ENCODE assay signal across 32 mouse cellular contexts in the genomic region with DNA sequence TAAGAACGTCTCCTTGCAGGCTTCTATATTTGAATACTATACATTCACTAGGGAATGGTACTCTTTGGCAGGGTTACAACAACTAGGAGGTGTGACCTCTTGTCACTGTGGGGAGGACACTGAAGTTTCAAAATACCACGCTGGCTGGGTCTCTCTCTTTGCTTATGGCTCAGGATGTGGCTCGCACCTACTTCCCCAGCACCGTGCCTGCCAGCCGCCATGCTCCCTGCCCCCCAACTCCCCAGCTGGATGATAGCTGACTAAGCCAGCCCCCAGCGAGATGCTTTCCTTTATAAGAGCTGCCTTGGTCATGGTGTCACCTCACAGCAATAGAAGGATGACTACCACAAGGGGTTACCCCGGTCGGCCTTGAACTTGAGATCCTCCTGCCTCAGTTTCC. TPM values are rescaled to one million over a fixed set of nuclear protein-coding genes. Genes with fewer than 3 reads are reported as not detected.
A peak's percentile ranks its signal among the peaks of the same experiment; 100 is the strongest.
DNase-seq lines count a peak whose midpoint lies in the region; ATAC-seq and TF ChIP-seq lines count a peak whose summit lies in the region.
"Had no signal": no experiment of that assay in that cellular context is flagged by ENCODE, and none has a peak within 500 bp of the region (broad histone marks: within the 10 kb centered on the region; RNA-seq: fewer than 3 reads in every experiment).

No protein-coding gene starts in this region.

- no peak overlapping the region for H3K4me3 ChIP-seq in heart, adult 2 months
- H3K4me3 ChIP-seq in heart, embryonic 10.5 days: no peak overlapping the region
- H3K4me3 ChIP-seq in testis, adult 2 months (ENCODE audit: control insufficient read depth, low read depth, low read length): peak overlapping the region; percentile 43
- H3K4me3 ChIP-seq: embryonic facial prominence, embryonic 13.5 days; embryonic facial prominence, embryonic 15.5 days; erythroblast, embryonic 14.5 days; forebrain, embryonic 10.5 days; forebrain, embryonic 12.5 days had no signal

- no peak for TF ChIP-seq EP300 in heart, adult 2 months (IDR thresholded peaks at IDR 0.05; ENCODE audit: insufficient read depth, low read depth, low read length)

- no peaks in the 10 kb centered on the region for H3K27me3 ChIP-seq in heart, adult 2 months (ENCODE audit: control insufficient read depth, insufficient read depth, low read length)
- H3K27me3 ChIP-seq in heart, embryonic 10.5 days (ENCODE audit: insufficient read depth, poor library complexity, severe bottlenecking): no peaks in the 10 kb centered on the region
- no peaks in the 10 kb centered on the region for H3K27me3 ChIP-seq in testis, adult 2 months (ENCODE audit: control insufficient read depth, insufficient read depth, low read length)
- H3K27me3 ChIP-seq: CH12.LX; embryonic facial prominence, embryonic 13.5 days; embryonic facial prominence, embryonic 15.5 days; forebrain, embryonic 12.5 days; Patski had no signal

- H3K9me3 ChIP-seq in heart, embryonic 10.5 days: no peaks in the 10 kb centered on the region
- H3K9me3 ChIP-seq: embryonic facial prominence, embryonic 13.5 days; embryonic facial prominence, embryonic 15.5 days; forebrain, embryonic 10.5 days; forebrain, embryonic 12.5 days; G1E had no signal

- H3K9ac ChIP-seq in heart, adult 2 months (ENCODE audit: low read depth, low read length): no peak overlapping the region
- H3K9ac ChIP-seq: embryonic facial prominence, embryonic 13.5 days; embryonic facial prominence, embryonic 15.5 days; forebrain, embryonic 12.5 days had no signal

- intact Hi-C loops in heart, adult 2 months (cut with DNase I): no loop called here

- peaks cover 2% of the 10 kb centered on the region; the same call in 1 of the 2 replicates for H3K79me2 ChIP-seq in heart, adult 2 months (replicated peaks; ENCODE audit: control insufficient read depth, insufficient read depth, low read length)

- ATAC-seq in common myeloid progenitor, adult 5-6 weeks (replicated peaks; ENCODE audit: low read depth, poor library complexity, severe bottlenecking): 0 out of 2 replicates have a peak, but pooled peaks have one; percentile 39
- ATAC-seq in megakaryocyte progenitor cell, adult 5-6 weeks (replicated peaks; ENCODE audit: poor library complexity): peak; percentile 41
- ATAC-seq: activated CD4-positive, CD25-positive, alpha-beta regulatory T cell, adult 4 months; CD4-positive, CD25-positive, alpha-beta regulatory T cell, adult 4 months; forebrain, embryonic 14.5 days; forebrain, embryonic 16.5 days; Patski had no signal

- H3K4me1 ChIP-seq in heart, adult 2 months (ENCODE audit: control insufficient read depth, insufficient read depth, low read length): peaks cover 22% of the 10 kb centered on the region
- peaks cover 31% of the 10 kb centered on the region for H3K4me1 ChIP-seq in heart, embryonic 10.5 days
- H3K4me1 ChIP-seq in testis, adult 2 months (ENCODE audit: control insufficient read depth, insufficient read depth, low read length): peaks cover 30% of the 10 kb centered on the region

- no peak for DNase-seq in heart, adult 2 months
- DNase-seq in heart, embryonic 10.5 days (ENCODE audit: low spot score): no peak
- DNase-seq in testis, postnatal 10 days (ENCODE audit: low spot score): no peak
- DNase-seq in ovary, postnatal 14 days (ENCODE audit: low spot score): no peak
- DNase-seq in lung, adult 18-20 months: no peak
- DNase-seq: adrenal gland, adult 8-10 months; adrenal gland, postnatal 14 days; adrenal gland, postnatal 36 days; B cell, adult 2 months; cerebellum, adult 11-12 months; cerebellum, adult 2 months; cerebellum, adult 9-10 months; cerebellum, postnatal 10 days; cerebellum, postnatal 25 days; embryo, embryonic 11 days had no signal

- WGBS in heart, adult 2 months: 58% methylated on average over 8 of the region's 8 CpGs
- 87% methylated on average over 8 of the region's 8 CpGs for WGBS in heart, embryonic 10.5 days

- H3K27ac ChIP-seq in heart, adult 2 months: peak overlapping the region; percentile 67
- H3K27ac ChIP-seq in heart, embryonic 10.5 days: no peak overlapping the region
- H3K27ac ChIP-seq in testis, adult 2 months (ENCODE audit: control insufficient read depth, insufficient read depth, low read depth, low read length): no peak overlapping the region
- H3K27ac ChIP-seq: embryonic facial prominence, embryonic 13.5 days; embryonic facial prominence, embryonic 15.5 days; forebrain, embryonic 10.5 days; forebrain, embryonic 12.5 days had no signal

- no peaks in the 10 kb centered on the region; the same call in 1 of the 2 replicates for H3K36me3 ChIP-seq in heart, adult 2 months (ENCODE audit: control insufficient read depth, insufficient read depth, low read length)
- H3K36me3 ChIP-seq in heart, embryonic 10.5 days: peaks cover 50% of the 10 kb centered on the region
- H3K36me3 ChIP-seq in testis, adult 2 months (ENCODE audit: control insufficient read depth, insufficient read depth, low read length): no peaks in the 10 kb centered on the region; the same call in 1 of the 2 replicates

- TF ChIP-seq POLR2A in heart, adult 2 months (IDR thresholded peaks at IDR 0.05; ENCODE audit: insufficient read depth, low read depth, low read length): no peak
- TF ChIP-seq POLR2A in testis, adult 2 months (IDR thresholded peaks at IDR 0.05; ENCODE audit: control insufficient read depth, low read depth, low read length): no peak

- no peak for TF ChIP-seq CTCF in heart, adult 2 months (IDR thresholded peaks at IDR 0.05)
- no peak for TF ChIP-seq CTCF in testis, adult 2 months (IDR thresholded peaks at IDR 0.05; ENCODE audit: control insufficient read depth, insufficient read depth, insufficient replicate concordance, low read depth, low read length)

RNA-seq across cellular contexts. Expression of gene Plekhm2, which starts 11.7 kb away (rescaled TPM):
- 100 to 1,000 TPM in 1 of 2 experiments, 10 to 100 TPM in 1; 95.2 to 126 TPM for total RNA-seq in heart, adult 2 months (2021)
- 111 and 144 TPM in 2 replicates for polyA plus RNA-seq in heart, adult 2 months (2012; rRNA removed)
- 4.1 and 5.4 TPM in 2 replicates for polyA plus RNA-seq in heart, embryonic 10.5 days (2016; fragmentation: Nextera tagmentation; extraction: Ambion mirVana)
- 73.3 and 76.3 TPM in 2 replicates for polyA plus RNA-seq in testis, adult 2 months (2012; rRNA removed)
- 3.8 and 6.3 TPM in 2 replicates for total RNA-seq in common myeloid progenitor, adult 5-6 weeks (2017)
- 7.2 and 12.8 TPM in 2 replicates for total RNA-seq in megakaryocyte progenitor cell, adult 5-6 weeks (2015)
- 9.8 and 11.0 TPM in 2 replicates for total RNA-seq in megakaryocyte progenitor cell, adult 5-6 weeks (2017)

RNA-seq across cellular contexts. Expression of gene Slc25a34, which starts 29.4 kb away (rescaled TPM):
- 100 to 1,000 TPM; 118 to 132 TPM for total RNA-seq in heart, adult 2 months (2021)
- polyA plus RNA-seq in heart, adult 2 months (2012; rRNA removed): 183 and 258 TPM in 2 replicates
- 0.20 and 0.34 TPM in 2 replicates for polyA plus RNA-seq in heart, embryonic 10.5 days (2016; fragmentation: Nextera tagmentation; extraction: Ambion mirVana)
- polyA plus RNA-seq in testis, adult 2 months (2012; rRNA removed): 2.2 and 2.9 TPM in 2 replicates
- total RNA-seq in common myeloid progenitor, adult 5-6 weeks (2017): 0.09 TPM in 1 of 2 replicates, not detected in the other
- total RNA-seq in megakaryocyte progenitor cell, adult 5-6 weeks (2015): not detected in 2 replicates
- total RNA-seq in megakaryocyte progenitor cell, adult 5-6 weeks (2017): not detected in 2 replicates
- polyA plus RNA-seq: activated CD4-positive, CD25-positive, alpha-beta regulatory T cell, adult 4 months; CD4-positive, CD25-positive, alpha-beta regulatory T cell, adult 4 months; embryonic facial prominence, embryonic 11.5 days; embryonic facial prominence, embryonic 13.5 days; erythroblast, embryonic 14.5 days; forebrain, embryonic 10.5 days; forebrain, embryonic 12.5 days; forebrain, embryonic 14.5 days; G1E had no signal

RNA-seq across cellular contexts. Expression of gene Rsc1a1, which starts 32.4 kb away (rescaled TPM):
- not detected for total RNA-seq in heart, adult 2 months (2021)
- 4.6 and 8.8 TPM in 2 replicates for polyA plus RNA-seq in heart, adult 2 months (2012; rRNA removed)
- 3.1 and 4.4 TPM in 2 replicates for polyA plus RNA-seq in heart, embryonic 10.5 days (2016; fragmentation: Nextera tagmentation; extraction: Ambion mirVana)
- polyA plus RNA-seq in testis, adult 2 months (2012; rRNA removed): 3.6 and 4.1 TPM in 2 replicates
- 8.9 and 13.9 TPM in 2 replicates for total RNA-seq in common myeloid progenitor, adult 5-6 weeks (2017)
- 20.0 and 22.7 TPM in 2 replicates for total RNA-seq in megakaryocyte progenitor cell, adult 5-6 weeks (2015)
- 6.6 and 7.6 TPM in 2 replicates for total RNA-seq in megakaryocyte progenitor cell, adult 5-6 weeks (2017)
- total RNA-seq: adrenal gland, adult 18-20 months had no signal
- polyA plus RNA-seq: activated CD4-positive, CD25-positive, alpha-beta regulatory T cell, adult 4 months; CD4-positive, CD25-positive, alpha-beta regulatory T cell, adult 4 months; embryonic facial prominence, embryonic 13.5 days; embryonic facial prominence, embryonic 15.5 days had no signal

RNA-seq across cellular contexts. Expression of gene Tmem82, which starts 34.6 kb away (rescaled TPM):
- total RNA-seq in heart, adult 2 months (2021): 10 to 100 TPM; 16.5 to 20.2 TPM
- 35.5 and 36.6 TPM in 2 replicates for polyA plus RNA-seq in heart, adult 2 months (2012; rRNA removed)
- polyA plus RNA-seq in heart, embryonic 10.5 days (2016; fragmentation: Nextera tagmentation; extraction: Ambion mirVana): 0.96 and 2.4 TPM in 2 replicates
- polyA plus RNA-seq in testis, adult 2 months (2012; rRNA removed): 3.5 and 3.9 TPM in 2 replicates
- 0.29 and 0.32 TPM in 2 replicates for total RNA-seq in common myeloid progenitor, adult 5-6 weeks (2017)
- 0.10 and 0.76 TPM in 2 replicates for total RNA-seq in megakaryocyte progenitor cell, adult 5-6 weeks (2015)
- total RNA-seq in megakaryocyte progenitor cell, adult 5-6 weeks (2017): 0.46 and 1.6 TPM in 2 replicates
- polyA plus RNA-seq: CD4-positive, CD25-positive, alpha-beta regulatory T cell, adult 4 months; forebrain, embryonic 14.5 days; G1E had no signal

RNA-seq across cellular contexts. Expression of gene Fblim1, which starts 47.1 kb away (rescaled TPM):
- 100 to 1,000 TPM; 236 to 263 TPM for total RNA-seq in heart, adult 2 months (2021)
- polyA plus RNA-seq in heart, adult 2 months (2012; rRNA removed): 297 and 303 TPM in 2 replicates
- 61.9 and 62.7 TPM in 2 replicates for polyA plus RNA-seq in heart, embryonic 10.5 days (2016; fragmentation: Nextera tagmentation; extraction: Ambion mirVana)
- 3.1 and 4.4 TPM in 2 replicates for polyA plus RNA-seq in testis, adult 2 months (2012; rRNA removed)
- not detected in 2 replicates for total RNA-seq in common myeloid progenitor, adult 5-6 weeks (2017)
- total RNA-seq in megakaryocyte progenitor cell, adult 5-6 weeks (2015): not detected in 2 replicates
- 0.07 TPM in 1 of 2 replicates, not detected in the other for total RNA-seq in megakaryocyte progenitor cell, adult 5-6 weeks (2017)
- polyA plus RNA-seq: G1E had no signal

Comparison
In these comparisons a context has a peak if more than half of its experiments do, and no peak if none do; other contexts are left out.
1. RNA of gene Plekhm2, which starts 11.7 kb away (total RNA-seq): 95.2 to 126 TPM in heart, adult 2 months; 7.2 to 12.8 TPM in megakaryocyte progenitor cell, adult 5-6 weeks and 3.8 to 6.3 TPM in common myeloid progenitor, adult 5-6 weeks; every median in the first group is over 4 times any median in the second.
2. RNA of gene Slc25a34, which starts 29.4 kb away (total RNA-seq): 118 to 132 TPM in heart, adult 2 months; 0.09 TPM in common myeloid progenitor, adult 5-6 weeks and not detected in megakaryocyte progenitor cell, adult 5-6 weeks; every median in the first group is over 100 times any median in the second.